Mouse (Mus musculus) embryonic facial prominence, embryonic 13.5 days (tissue): Measurements from ENCODE around the gene Stt3b. TPM values are rescaled to one million over a fixed set of nuclear protein-coding genes. Genes with fewer than 3 reads are reported as not detected.

Experiments used
- ATAC-seq: fragments of 200-750 bp; cut with Nextera tagmentation; 2 replicates; pipeline ENCODE4 v1.8.0; 2017; ENCODE audit warnings: low read depth; ENCODE audit not compliant: insufficient number of reproducible peaks, insufficient read depth, low FRiP score, low TSS enrichment
- H3K27ac ChIP-seq: fragments of 300-500 bp; sonication (generic); 2 replicates; pipeline ENCODE4 v1.5.1; 2015; ENCODE audit warnings: moderate library complexity, mild to moderate bottlenecking, inconsistent platforms
- H3K27me3 ChIP-seq: fragments of 300-500 bp; sonication (generic); 2 replicates; pipeline ENCODE4 v1.6.1; 2015; ENCODE audit warnings: mild to moderate bottlenecking, inconsistent platforms
- H3K36me3 ChIP-seq: fragments of 300-500 bp; sonication (generic); 2 replicates; pipeline ENCODE4 v1.6.1; 2015; ENCODE audit warnings: mild to moderate bottlenecking, inconsistent platforms
- H3K4me1 ChIP-seq: fragments of 300-500 bp; sonication (generic); 2 replicates; pipeline ENCODE4 v1.6.1; 2015; ENCODE audit warnings: inconsistent platforms
- H3K4me2 ChIP-seq: fragments of 300-500 bp; sonication (generic); 2 replicates; pipeline ENCODE4 v1.6.1; 2015; ENCODE audit warnings: moderate library complexity, mild to moderate bottlenecking, inconsistent platforms
- H3K4me3 ChIP-seq: fragments of 300-500 bp; sonication (generic); 2 replicates; pipeline ENCODE4 v1.5.1; 2015; ENCODE audit warnings: mild to moderate bottlenecking, inconsistent platforms
- H3K9ac ChIP-seq: fragments of 300-500 bp; sonication (generic); 2 replicates; pipeline ENCODE4 v1.6.1; 2015; ENCODE audit warnings: mild to moderate bottlenecking, inconsistent platforms
- H3K9me3 ChIP-seq: fragments of 300-500 bp; sonication (generic); 2 replicates; pipeline ENCODE4 v1.6.1; 2016; ENCODE audit warnings: inconsistent platforms
- WGBS: fragments of 180-500 bp; shearing (Covaris S2); methylation state at CpG from one replicate; pipeline ENCODE4 v1.1.7; 2015; ENCODE audit warnings: mixed read lengths; 5-methylcytosine and 5-hydroxymethylcytosine counted together
- polyA plus RNA-seq: library from polyadenylated mRNA; unstranded; fragments of >200 nt; fragmentation: Nextera tagmentation; extraction: Ambion mirVana; gene quantifications from 2 replicates; pipeline ENCODE4 v1.2.1, GENCODE M21; 2015

Gene Stt3b
- polyA plus RNA-seq, 1 experiment from 2014 or later = 83.2 TPM

GRCm38 (mm10) chr9:115333016-115333415 is 22.8 kb upstream of the Stt3b start:
- no peaks in the 10 kb centered on the region for H3K27me3 ChIP-seq
- no peaks in the 10 kb centered on the region for H3K36me3 ChIP-seq
- no peak overlapping the region for H3K4me2 ChIP-seq
- 56% methylated on average over 12 of the region's 12 CpGs for WGBS
- no peak for ATAC-seq
- H3K4me1 ChIP-seq = no peaks in the 10 kb centered on the region
- H3K27ac ChIP-seq = no peak overlapping the region
- no peaks in the 10 kb centered on the region for H3K9me3 ChIP-seq
- no peak overlapping the region for H3K4me3 ChIP-seq
- H3K9ac ChIP-seq = no peak overlapping the region

GRCm38 (mm10) chr9:115332339-115332738 is 22.1 kb upstream of the Stt3b start:
- no peak overlapping the region for H3K4me3 ChIP-seq
- ATAC-seq = no peak
- H3K4me1 ChIP-seq = no peaks in the 10 kb centered on the region
- WGBS = 68% methylated on average over 7 of the region's 7 CpGs
- H3K36me3 ChIP-seq = no peaks in the 10 kb centered on the region
- H3K9ac ChIP-seq = no peak overlapping the region
- no peaks in the 10 kb centered on the region for H3K27me3 ChIP-seq
- no peaks in the 10 kb centered on the region for H3K9me3 ChIP-seq
- H3K4me2 ChIP-seq = no peak overlapping the region
- H3K27ac ChIP-seq = no peak overlapping the region

GRCm38 (mm10) chr9:115330861-115331476 is 20.7 kb upstream of the Stt3b start:
- H3K4me1 ChIP-seq = no peaks in the 10 kb centered on the region
- H3K4me3 ChIP-seq = no peak overlapping the region
- H3K9ac ChIP-seq = no peak overlapping the region
- ATAC-seq = no peak
- no peaks in the 10 kb centered on the region for H3K9me3 ChIP-seq
- no peaks in the 10 kb centered on the region for H3K36me3 ChIP-seq
- 41% methylated on average over 6 of the region's 6 CpGs for WGBS
- no peak overlapping the region for H3K4me2 ChIP-seq
- H3K27me3 ChIP-seq = no peaks in the 10 kb centered on the region
- no peak overlapping the region for H3K27ac ChIP-seq

GRCm38 (mm10) chr9:115326533-115326890 is 16.3 kb upstream of the Stt3b start:
- no peaks in the 10 kb centered on the region for H3K36me3 ChIP-seq
- WGBS = 89% methylated on average over 4 of the region's 4 CpGs
- no peak overlapping the region for H3K27ac ChIP-seq
- H3K9me3 ChIP-seq = no peaks in the 10 kb centered on the region
- peaks cover 5% of the 10 kb centered on the region; the same call in 1 of the 2 replicates for H3K4me1 ChIP-seq
- no peak overlapping the region for H3K4me2 ChIP-seq
- no peak overlapping the region for H3K9ac ChIP-seq
- H3K4me3 ChIP-seq = no peak overlapping the region
- H3K27me3 ChIP-seq = no peaks in the 10 kb centered on the region
- no peak for ATAC-seq

GRCm38 (mm10) chr9:115325831-115326532 is 15.8 kb upstream of the Stt3b start:
- WGBS = 71% methylated on average over 13 of the region's 13 CpGs
- ATAC-seq = no peak

GRCm38 (mm10) chr9:115323572-115323971 is 13.4 kb upstream of the Stt3b start:
- no peak overlapping the region for H3K27ac ChIP-seq
- WGBS = 19% methylated on average over 10 of the region's 10 CpGs

More at GRCm38 (mm10) chr9:115325831-115326532, 15.8 kb upstream of the Stt3b start:
- Histone ChIP-seq H3K9ac (no peak overlapping the region), H3K4me2 (no peak overlapping the region), H3K9me3 (no peaks in the 10 kb centered on the region), H3K4me1 (peaks cover 5% of the 10 kb centered on the region; the same call in 1 of the 2 replicates), H3K27me3 (no peaks in the 10 kb centered on the region), H3K36me3 (no peaks in the 10 kb centered on the region), H3K4me3 (no peak overlapping the region), H3K27ac (no peak overlapping the region)

GRCm38 (mm10) chr9:115322385-115322784 is 12.2 kb upstream of the Stt3b start:
- no peak overlapping the region for H3K9ac ChIP-seq
- 89% methylated on average over 6 of the region's 6 CpGs for WGBS
- H3K36me3 ChIP-seq = no peaks in the 10 kb centered on the region
- peaks cover 5% of the 10 kb centered on the region; the same call in 1 of the 2 replicates for H3K4me1 ChIP-seq
- H3K4me3 ChIP-seq = no peak overlapping the region
- H3K27ac ChIP-seq = no peak overlapping the region
- ATAC-seq = no peak
- no peak overlapping the region for H3K4me2 ChIP-seq
- H3K27me3 ChIP-seq = no peaks in the 10 kb centered on the region
- H3K9me3 ChIP-seq = no peaks in the 10 kb centered on the region

More at GRCm38 (mm10) chr9:115323572-115323971, 13.4 kb upstream of the Stt3b start:
- H3K4me3 ChIP-seq = no peak overlapping the region
- no peak for ATAC-seq
- H3K4me1 ChIP-seq = peaks cover 5% of the 10 kb centered on the region; the same call in 1 of the 2 replicates
- no peak overlapping the region for H3K4me2 ChIP-seq
- no peaks in the 10 kb centered on the region for H3K36me3 ChIP-seq
- no peaks in the 10 kb centered on the region for H3K9me3 ChIP-seq
- no peaks in the 10 kb centered on the region for H3K27me3 ChIP-seq
- no peak overlapping the region for H3K9ac ChIP-seq

GRCm38 (mm10) chr9:115321052-115321451 is 10.8 kb upstream of the Stt3b start:
- ATAC-seq = no peak
- no peaks in the 10 kb centered on the region for H3K36me3 ChIP-seq
- no peak overlapping the region for H3K27ac ChIP-seq
- 74% methylated on average over 6 of the region's 6 CpGs for WGBS
- no peak overlapping the region for H3K9ac ChIP-seq
- H3K4me2 ChIP-seq = no peak overlapping the region
- peaks cover 5% of the 10 kb centered on the region; the same call in 1 of the 2 replicates for H3K4me1 ChIP-seq
- H3K4me3 ChIP-seq = no peak overlapping the region
- 0 out of 2 replicates have a peak, but pooled peaks cover 7% of the 10 kb centered on the region for H3K9me3 ChIP-seq
- H3K27me3 ChIP-seq = no peaks in the 10 kb centered on the region

GRCm38 (mm10) chr9:115320156-115320555 is 9.9 kb upstream of the Stt3b start:
- WGBS = 66% methylated on average over 4 of the region's 4 CpGs
- no peaks in the 10 kb centered on the region for H3K36me3 ChIP-seq

GRCm38 (mm10) chr9:115318621-115319375 is 8.6 kb upstream of the Stt3b start:
- no peak overlapping the region for H3K9ac ChIP-seq
- ATAC-seq = no peak
- H3K27me3 ChIP-seq = no peaks in the 10 kb centered on the region
- H3K4me1 ChIP-seq = peaks cover 4% of the 10 kb centered on the region; the same call in 1 of the 2 replicates
- no peaks in the 10 kb centered on the region for H3K36me3 ChIP-seq
- H3K9me3 ChIP-seq = 0 out of 2 replicates have a peak, but pooled peaks cover 7% of the 10 kb centered on the region
- no peak overlapping the region for H3K4me2 ChIP-seq
- 86% methylated on average over 6 of the region's 6 CpGs for WGBS
- no peak overlapping the region for H3K4me3 ChIP-seq
- no peak overlapping the region for H3K27ac ChIP-seq

More at GRCm38 (mm10) chr9:115320156-115320555, 9.9 kb upstream of the Stt3b start:
- Histone ChIP-seq H3K9me3 (0 out of 2 replicates have a peak, but pooled peaks cover 7% of the 10 kb centered on the region), H3K4me1 (peaks cover 5% of the 10 kb centered on the region; the same call in 1 of the 2 replicates), H3K4me2 (no peak overlapping the region), H3K27me3 (no peaks in the 10 kb centered on the region), H3K4me3 (no peak overlapping the region), H3K9ac (no peak overlapping the region), H3K27ac (no peak overlapping the region)
- no peak for ATAC-seq

GRCm38 (mm10) chr9:115317049-115317448 is 6.8 kb upstream of the Stt3b start:
- H3K27me3 ChIP-seq = no peaks in the 10 kb centered on the region

More at GRCm38 (mm10) chr9:115317049-115317448, 6.8 kb upstream of the Stt3b start:
- no peak overlapping the region for H3K4me2 ChIP-seq
- H3K4me1 ChIP-seq = no peaks in the 10 kb centered on the region
- H3K9ac ChIP-seq = no peak overlapping the region
- no peak overlapping the region for H3K4me3 ChIP-seq
- no peak for ATAC-seq
- WGBS = 90% methylated on average over 5 of the region's 5 CpGs
- H3K9me3 ChIP-seq = 0 out of 2 replicates have a peak, but pooled peaks cover 7% of the 10 kb centered on the region
- no peak overlapping the region for H3K27ac ChIP-seq
- no peaks in the 10 kb centered on the region for H3K36me3 ChIP-seq
